Mouse (Mus musculus) MEL (cell line): ENCODE results near the gene Pacsin1. TPM values are rescaled to one million over a fixed set of nuclear protein-coding genes. Genes with fewer than 3 reads are reported as not detected.

Experiments
- DNase-seq: peaks from one replicate; pipeline ENCODE4 v3.0.0; 2011; ENCODE audit warnings: low read depth, low spot score
- H3K27ac ChIP-seq: 2 replicates; pipeline ENCODE4 v1.5.1; 2012; ENCODE audit warnings: low read depth, mild to moderate bottlenecking, control low read depth, low read length, moderate library complexity; ENCODE audit not compliant: control insufficient read depth
- H3K27me3 ChIP-seq, 2 experiments: fragments of 150-350 bp in 1 of 2; sonication (generic) in 1 of 2; 2 replicates each; pipeline ENCODE4 v1.6.1; 2012; ENCODE audit warnings: low read length in 2 of 2, mild to moderate bottlenecking in 2 of 2, improper control_type of control experiment in 1 of 2, moderate library complexity in 1 of 2; ENCODE audit not compliant: insufficient read depth in 2 of 2, control insufficient read depth in 1 of 2
- H3K36me3 ChIP-seq, 2 experiments: 2 replicates each; pipeline ENCODE4 v1.6.1; 2012 to 2014; ENCODE audit warnings: low read length in 2 of 2, improper control_type of control experiment in 1 of 2, inconsistent platforms in 1 of 2, mild to moderate bottlenecking in 1 of 2; ENCODE audit not compliant: insufficient read depth in 2 of 2, control insufficient read depth in 1 of 2
- H3K4me1 ChIP-seq, 2 experiments: fragments of 150-350 bp in 1 of 2; sonication (generic) in 1 of 2; 2 replicates each; pipeline ENCODE4 v1.6.1; 2012; ENCODE audit warnings: low read length in 2 of 2, improper control_type of control experiment in 1 of 2, mild to moderate bottlenecking in 1 of 2; ENCODE audit not compliant: insufficient read depth in 2 of 2, control insufficient read depth in 1 of 2
- H3K4me3 ChIP-seq, 2 experiments: fragments of 150-350 bp in 1 of 2; sonication (generic) in 1 of 2; 2 replicates each; pipeline ENCODE4 v1.5.1; 2012; ENCODE audit warnings: low read depth in 2 of 2, low read length in 2 of 2, mild to moderate bottlenecking in 2 of 2, moderate library complexity in 2 of 2, control low read depth in 1 of 2, improper control_type of control experiment in 1 of 2; ENCODE audit not compliant: control insufficient read depth in 1 of 2, insufficient read depth in 1 of 2
- H3K79me2 ChIP-seq: 2 replicates; pipeline ENCODE4 v1.6.1; 2012; ENCODE audit warnings: mild to moderate bottlenecking, low read length, moderate library complexity; ENCODE audit not compliant: control insufficient read depth, poor library complexity, insufficient read depth
- H3K9ac ChIP-seq: 2 replicates; pipeline ENCODE4 v1.6.1; 2012; ENCODE audit warnings: low read depth, mild to moderate bottlenecking, control low read depth, low read length, moderate library complexity; ENCODE audit not compliant: control insufficient read depth, poor library complexity, severe bottlenecking
- H3K9me3 ChIP-seq: fragments of 150-350 bp; sonication (generic); replicated peaks from 2 replicates; pipeline ENCODE4 v1.6.1; 2012; ENCODE audit warnings: mild to moderate bottlenecking, low read length, improper control_type of control experiment, moderate library complexity; ENCODE audit not compliant: insufficient read depth
- CHD1 ChIP-seq: IDR thresholded peaks from 2 replicates; pipeline ENCODE4 v1.6.1; 2012; ENCODE audit warnings: low read depth, mild to moderate bottlenecking, inconsistent platforms, low read length, improper control_type of control experiment
- CHD2 ChIP-seq: IDR thresholded peaks from 2 replicates; pipeline ENCODE4 v1.6.1; 2011; ENCODE audit warnings: low read length, improper control_type of control experiment
- CTCF ChIP-seq, 3 experiments: IDR thresholded peaks in 2 of 3; conservative IDR thresholded peaks in 1 of 3; 2 replicates each; pipeline ENCODE4 v1.5.1; 2011 to 2012; ENCODE audit warnings: low read length in 3 of 3, low read depth in 2 of 3, mild to moderate bottlenecking in 2 of 3, improper control_type of control experiment in 1 of 3, inconsistent platforms in 1 of 3, mixed read lengths in 1 of 3, moderate library complexity in 1 of 3; ENCODE audit not compliant: control insufficient read depth in 1 of 3, insufficient read depth in 1 of 3, poor library complexity in 1 of 3, severe bottlenecking in 1 of 3
- E2F4 ChIP-seq: IDR thresholded peaks from 2 replicates; pipeline ENCODE4 v1.6.1; 2011; ENCODE audit warnings: low read depth, low read length, improper control_type of control experiment, borderline replicate concordance
- ELF1 ChIP-seq: IDR thresholded peaks from 2 replicates; pipeline ENCODE4 v1.6.1; 2014; ENCODE audit warnings: low read depth, mild to moderate bottlenecking, inconsistent platforms, low read length, improper control_type of control experiment, moderate library complexity
- EP300 ChIP-seq, 2 experiments: IDR thresholded peaks; 2 replicates each; pipeline ENCODE4 v1.6.1; 2011; ENCODE audit warnings: improper control_type of control experiment in 2 of 2, low read length in 2 of 2, low read depth in 1 of 2, mild to moderate bottlenecking in 1 of 2
- GATA1 ChIP-seq: IDR thresholded peaks from 2 replicates; pipeline ENCODE4 v1.6.1; 2011; ENCODE audit warnings: low read depth, low read length, improper control_type of control experiment
- HCFC1 ChIP-seq: IDR thresholded peaks from 2 replicates; pipeline ENCODE4 v1.6.1; 2012; ENCODE audit warnings: low read depth, mild to moderate bottlenecking, inconsistent platforms, low read length, improper control_type of control experiment, moderate library complexity
- KAT2A ChIP-seq: conservative IDR thresholded peaks from 2 replicates; pipeline ENCODE4 v1.6.1; 2012; ENCODE audit warnings: low read depth, low read length, improper control_type of control experiment, inconsistent platforms
- MAX ChIP-seq: IDR thresholded peaks from 2 replicates; pipeline ENCODE4 v1.6.1; 2011; ENCODE audit warnings: low read length, improper control_type of control experiment
- MAZ ChIP-seq: IDR thresholded peaks from 2 replicates; pipeline ENCODE4 v1.6.1; 2012; ENCODE audit warnings: low read depth, mild to moderate bottlenecking, inconsistent platforms, low read length, improper control_type of control experiment
- NELFE ChIP-seq: IDR thresholded peaks from 2 replicates; pipeline ENCODE4 v1.6.1; 2011; ENCODE audit warnings: low read depth, low read length, improper control_type of control experiment
- NRF1 ChIP-seq: IDR thresholded peaks from 2 replicates; pipeline ENCODE4 v1.6.1; 2014; ENCODE audit warnings: low read depth, mild to moderate bottlenecking, inconsistent platforms, low read length, improper control_type of control experiment, moderate library complexity; ENCODE audit not compliant: poor library complexity, insufficient read depth, severe bottlenecking
- POLR2AphosphoS2 ChIP-seq: IDR thresholded peaks from 2 replicates; pipeline ENCODE4 v1.6.1; 2011; ENCODE audit warnings: low read length, improper control_type of control experiment
- RCOR1 ChIP-seq: IDR thresholded peaks from 2 replicates; pipeline ENCODE4 v1.6.1; 2012; ENCODE audit warnings: low read depth, mild to moderate bottlenecking, inconsistent platforms, low read length, improper control_type of control experiment
- SIN3A ChIP-seq: IDR thresholded peaks from 2 replicates; pipeline ENCODE4 v1.6.1; 2012; ENCODE audit warnings: low read length, improper control_type of control experiment, inconsistent platforms
- TAL1 ChIP-seq: IDR thresholded peaks from 2 replicates; pipeline ENCODE4 v1.6.1; 2012; ENCODE audit warnings: mild to moderate bottlenecking, inconsistent platforms, low read length, moderate library complexity, mixed read lengths
- UBTF ChIP-seq: IDR thresholded peaks from 2 replicates; pipeline ENCODE4 v1.6.1; 2012; ENCODE audit warnings: low read depth, mild to moderate bottlenecking, inconsistent platforms, low read length, improper control_type of control experiment, moderate library complexity, borderline replicate concordance; ENCODE audit not compliant: insufficient read depth
- ZMIZ1 ChIP-seq: IDR thresholded peaks from 2 replicates; pipeline ENCODE4 v1.6.1; 2012; ENCODE audit warnings: low read depth, mild to moderate bottlenecking, inconsistent platforms, low read length, improper control_type of control experiment, moderate library complexity
- ZNF384 ChIP-seq: IDR thresholded peaks from 2 replicates; pipeline ENCODE4 v1.6.1; 2012; ENCODE audit warnings: low read depth, mild to moderate bottlenecking, inconsistent platforms, low read length, improper control_type of control experiment
- polyA plus RNA-seq, 2 experiments: library from polyadenylated mRNA; stranded (reverse) in 1 of 2; unstranded in 1 of 2; fragments of >175 nt in 1 of 2; fragments of >200 nt in 1 of 2; gene quantifications; 2 replicates each; pipeline versions ENCODE4 v1.2.1 to v1.2.4; 2012; ENCODE audit warnings: low replicate concordance in 2 of 2, low read depth in 1 of 2; ENCODE audit not compliant: insufficient read length in 2 of 2, insufficient read depth in 1 of 2, missing spikeins in 1 of 2
- total RNA-seq: library from RNA; depleted of rRNA; stranded (reverse); fragments of 300-350 nt; gene quantifications from 2 replicates; pipeline ENCODE4 v1.2.3, GENCODE M21; 2012

Pacsin1 gene
- total and polyA plus RNA-seq, 3 experiments: 0.17 TPM; not detected in 2

GRCm38 (mm10) chr17:27613016-27613415 is 42.3 kb upstream of the Pacsin1 start:
- Histone ChIP-seq H3K27me3 (no peaks in the 10 kb centered on the region), H3K4me1 (peaks cover 11 to 24% of the 10 kb centered on the region in 2 experiments), H3K27ac (no peak overlapping the region), H3K4me3 (no peak overlapping the region), H3K9ac (no peak overlapping the region), H3K79me2 (peaks cover 85% of the 10 kb centered on the region), H3K36me3 (peaks cover 2 to 17% of the 10 kb centered on the region in 2 experiments), H3K9me3 (no peaks in the 10 kb centered on the region)
- DNase-seq: no peak
- no peak for TF ChIP-seq CHD2
- TF ChIP-seq SIN3A: no peak
- no peak for TF ChIP-seq RCOR1
- TF ChIP-seq ZNF384: no peak
- TF ChIP-seq POLR2AphosphoS2: no peak
- no peak for TF ChIP-seq CTCF (IDR thresholded peaks at IDR 0.05 in 2 of 3, conservative IDR thresholded peaks at IDR 0.05 in 1 of 3; ENCODE audit: control insufficient read depth in 1 of 3, insufficient read depth in 1 of 3, low read depth in 2 of 3, low read length in 3 of 3, poor library complexity in 1 of 3, severe bottlenecking in 1 of 3)
- no peak for TF ChIP-seq NELFE
- TF ChIP-seq ZMIZ1: no peak

- H3K4me3 ChIP-seq: no peak overlapping the region
- H3K9me3 ChIP-seq: no peaks in the 10 kb centered on the region
- no peak for TF ChIP-seq HCFC1
- TF ChIP-seq ZMIZ1: no peak
- TF ChIP-seq GATA1: no peak
- TF ChIP-seq UBTF: no peak
- no peak for TF ChIP-seq ZNF384
- no peak for TF ChIP-seq CHD2
- H3K9ac ChIP-seq: no peak overlapping the region
- H3K4me1 ChIP-seq: peaks cover 11 to 19% of the 10 kb centered on the region in 2 experiments
- H3K79me2 ChIP-seq: peaks cover 85% of the 10 kb centered on the region
- DNase-seq: no peak
- H3K36me3 ChIP-seq: peaks cover 2 to 16% of the 10 kb centered on the region in 2 experiments
- H3K27ac ChIP-seq: no peak overlapping the region
- H3K27me3 ChIP-seq: no peaks in the 10 kb centered on the region
Observed at GRCm38 (mm10) chr17:27615388-27615787, 39.9 kb upstream of the Pacsin1 start.

DNA sequence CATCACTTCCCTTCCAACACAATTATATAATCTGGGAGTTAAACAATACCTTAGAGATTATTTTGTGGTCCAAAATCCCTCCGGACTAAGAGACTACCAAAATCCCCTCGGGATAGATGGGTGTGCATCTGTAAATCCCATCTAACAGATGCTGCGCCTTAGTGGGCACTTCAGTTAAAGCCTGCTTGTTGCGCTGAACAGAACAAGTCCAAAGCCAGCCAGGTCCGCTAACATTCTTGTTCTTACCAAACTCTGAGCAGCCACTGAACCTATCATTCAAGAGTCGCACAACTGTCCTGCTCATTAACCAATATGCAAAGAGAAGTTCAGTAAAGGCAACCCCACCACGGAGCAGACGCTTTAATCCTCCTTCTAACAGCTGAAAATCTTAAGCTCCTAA is 34.1 kb upstream of the Pacsin1 start:
- H3K27me3 ChIP-seq: no peaks in the 10 kb centered on the region
- H3K4me1 ChIP-seq: peaks cover 0 to 11% of the 10 kb centered on the region in 2 experiments
- no peak overlapping the region for H3K27ac ChIP-seq
- H3K4me3 ChIP-seq: peak overlapping the region; percentile 82 to 86
- no peak for DNase-seq
- H3K9me3 ChIP-seq: no peaks in the 10 kb centered on the region
- H3K79me2 ChIP-seq: peaks cover 68% of the 10 kb centered on the region
- H3K9ac ChIP-seq: peak overlapping the region; percentile 99
- H3K36me3 ChIP-seq: peaks cover 2 to 18% of the 10 kb centered on the region in 2 experiments; a peak in 2 of 4 replicates
- TF ChIP-seq CTCF (IDR thresholded peaks at IDR 0.05 in 2 of 3, conservative IDR thresholded peaks at IDR 0.05 in 1 of 3; ENCODE audit: control insufficient read depth in 1 of 3, insufficient read depth in 1 of 3, low read depth in 2 of 3, low read length in 3 of 3, poor library complexity in 1 of 3, severe bottlenecking in 1 of 3): no peak
- no peak for TF ChIP-seq MAZ
- TF ChIP-seq CHD1: no peak
- TF ChIP-seq ELF1: no peak
- TF ChIP-seq TAL1: no peak
- no peak for TF ChIP-seq KAT2A
- no peak for TF ChIP-seq NRF1
- TF ChIP-seq EP300 (IDR thresholded peaks at IDR 0.05; ENCODE audit: low read depth in 1 of 2, low read length in 2 of 2): no peak
- no peak for TF ChIP-seq HCFC1
- TF ChIP-seq NELFE: no peak
- TF ChIP-seq SIN3A: no peak
- no peak for TF ChIP-seq POLR2AphosphoS2
- no peak for TF ChIP-seq E2F4
- no peak for TF ChIP-seq MAX
